ENCODE assay signal across 20 mouse cellular contexts in genomic region chr13:52551275-52551674, GRCm38 (mm10). TPM values are rescaled to one million over a fixed set of nuclear protein-coding genes. Genes with fewer than 3 reads are reported as not detected.
DNase-seq lines count a peak whose midpoint lies in the region; ATAC-seq and TF ChIP-seq lines count a peak whose summit lies in the region.
"Had no signal": no experiment of that assay in that cellular context is flagged by ENCODE, and none has a peak within 500 bp of the region (broad histone marks: within the 10 kb centered on the region; RNA-seq: fewer than 3 reads in every experiment).

No protein-coding gene starts in this region.

- no peak for TF ChIP-seq CTCF in spleen, adult 2 months (IDR thresholded peaks at IDR 0.05; ENCODE audit: extremely low read depth, insufficient read depth, insufficient read length, insufficient replicate concordance)

- H3K27ac ChIP-seq in spleen, adult 2 months (ENCODE audit: insufficient read depth, low read length): peak overlapping the region; percentile 71
- H3K27ac ChIP-seq: hindbrain, embryonic 12.5 days; macrophage had no signal

- peak in 1 of 2 experiments; percentile 44 for DNase-seq in spleen, adult 2 months (ENCODE audit: low read depth in 1 of 2, low spot score in 2 of 2)
- no peak for DNase-seq in spleen, adult 12 weeks (ENCODE audit: low spot score)
- peak; percentile 45 for DNase-seq in thymus, postnatal 4 days
- no peak for DNase-seq in cerebellum, postnatal 25 days
- DNase-seq in left cerebral cortex, adult 9 months (ENCODE audit: low spot score in 2 of 2): no peak
- DNase-seq: adrenal gland, postnatal 36 days; cerebellum, adult 9-10 months; embryo, embryonic 11 days; gastrocnemius, postnatal 36 days; kidney, adult 8-10 months; kidney, postnatal 4 days; lung, embryonic 14.5 days had no signal

- peaks cover 9% of the 10 kb centered on the region; the same call in 1 of the 2 replicates for H3K4me1 ChIP-seq in spleen, adult 2 months (ENCODE audit: control insufficient read depth, insufficient read depth, insufficient read length)
- H3K4me1 ChIP-seq: hindbrain, embryonic 12.5 days had no signal

- H3K27me3 ChIP-seq in spleen, adult 2 months (ENCODE audit: control insufficient read depth, insufficient read depth, low read length): no peaks in the 10 kb centered on the region
- H3K27me3 ChIP-seq: Patski had no signal

- H3K36me3 ChIP-seq in spleen, adult 2 months (ENCODE audit: control insufficient read depth, insufficient read depth, low read length): no peaks in the 10 kb centered on the region
- H3K36me3 ChIP-seq: hindbrain, embryonic 12.5 days had no signal

- H3K4me3 ChIP-seq in spleen, adult 2 months (ENCODE audit: extremely low read depth, insufficient read depth, insufficient read length): peak overlapping the region; percentile 19; the same call in 1 of the 2 replicates
- H3K4me3 ChIP-seq: hindbrain, embryonic 12.5 days had no signal

- TF ChIP-seq POLR2A in spleen, adult 2 months (IDR thresholded peaks at IDR 0.05; ENCODE audit: low read depth, low read length): no peak

- peak; percentile 87 for ATAC-seq in granulocyte monocyte progenitor cell, adult 5-6 weeks (replicated peaks; ENCODE audit: poor library complexity, severe bottlenecking)
- ATAC-seq in megakaryocyte progenitor cell, adult 5-6 weeks (replicated peaks; ENCODE audit: poor library complexity): peak; percentile 82
- ATAC-seq: activated CD4-positive, CD25-positive, alpha-beta regulatory T cell, adult 4 months; forebrain, embryonic 14.5 days; inflammation-experienced regulatory T-cells, adult 6 months; Patski had no signal

- WGBS in spleen, adult 2 months: 10% methylated on average over 9 of the region's 9 CpGs

RNA-seq across cellular contexts. Expression of gene Diras2, which starts 20.2 kb away (rescaled TPM):
- 2.0 TPM in 2 replicates for polyA plus RNA-seq in spleen, adult 2 months (2012; rRNA removed)
- 1.4 and 3.8 TPM in 2 replicates for total RNA-seq in granulocyte monocyte progenitor cell, adult 5-6 weeks (2014; fragmentation: Nextera tagmentation)
- 2.7 and 4.5 TPM in 2 replicates for total RNA-seq in granulocyte monocyte progenitor cell, adult 5-6 weeks (2017)
- total RNA-seq in megakaryocyte progenitor cell, adult 5-6 weeks (2015): 1.5 and 2.4 TPM in 2 replicates
- total RNA-seq in megakaryocyte progenitor cell, adult 5-6 weeks (2017): 1.00 and 1.8 TPM in 2 replicates
- polyA plus RNA-seq: activated CD4-positive, CD25-positive, alpha-beta regulatory T cell, adult 4 months; inflammation-experienced regulatory T-cells, adult 6 months; Patski had no signal

RNA-seq across cellular contexts. Expression of gene Syk, which starts 31.7 kb away (rescaled TPM):
- polyA plus RNA-seq in spleen, adult 2 months (2012; rRNA removed): 119 and 126 TPM in 2 replicates
- total RNA-seq in granulocyte monocyte progenitor cell, adult 5-6 weeks (2014; fragmentation: Nextera tagmentation): 60.0 and 80.7 TPM in 2 replicates
- total RNA-seq in granulocyte monocyte progenitor cell, adult 5-6 weeks (2017): 64.1 and 70.9 TPM in 2 replicates
- total RNA-seq in megakaryocyte progenitor cell, adult 5-6 weeks (2015): 38.9 and 40.1 TPM in 2 replicates
- 67.4 and 70.2 TPM in 2 replicates for total RNA-seq in megakaryocyte progenitor cell, adult 5-6 weeks (2017)
- polyA plus RNA-seq: Patski had no signal
